Mouse (Mus musculus): ENCODE data around the gene St3gal3.

DNA sequence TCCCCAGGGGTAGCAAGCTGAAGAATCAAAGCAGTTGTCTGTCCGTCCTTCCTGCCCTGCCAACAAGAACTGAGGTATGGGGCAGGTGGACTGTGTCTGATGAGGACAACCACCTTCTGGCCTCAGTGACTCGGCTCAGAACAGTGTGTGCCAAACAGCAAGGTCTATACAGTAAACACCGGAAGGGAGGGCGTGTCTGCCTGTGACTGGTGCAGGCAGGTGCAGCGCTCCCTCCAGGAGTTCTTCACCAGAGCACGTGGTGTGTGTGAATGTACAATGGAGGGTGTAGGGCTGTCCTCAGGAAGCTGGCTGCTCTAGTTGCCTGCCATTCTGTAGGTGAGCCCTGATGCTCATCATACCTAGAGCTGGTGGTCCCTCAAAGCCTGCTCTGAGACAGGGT is 80.8 kb downstream of the St3gal3 start:
- no peak for TF ChIP-seq CTCF (IDR thresholded peaks at IDR 0.05; ENCODE audit: low read depth)
- no peak for TF ChIP-seq EP300 (IDR thresholded peaks at IDR 0.05; ENCODE audit: low read depth)
